Mouse (Mus musculus) erythroblast, embryonic 14.5 days (primary cell): Measurements from ENCODE around the gene Sh2b3.

Experiments used
- GATA1 ChIP-seq: IDR thresholded peaks from 2 replicates; pipeline ENCODE4 v1.6.1; 2012; ENCODE audit warnings: low read length, inconsistent platforms, mixed read lengths
- TAL1 ChIP-seq: IDR thresholded peaks from 3 replicates; pipeline ENCODE4 v1.6.1; 2012; ENCODE audit warnings: low read length, inconsistent platforms, mixed read lengths

GRCm38 (mm10) chr5:121835949-121836691, 1.3 kb downstream of the Sh2b3 start:
- no peak for TF ChIP-seq TAL1
- no peak for TF ChIP-seq GATA1
